Mouse (Mus musculus): Measurements from ENCODE around the gene Scg2.
A peak's percentile ranks its signal among the peaks of the same experiment; 100 is the strongest.

Gene Scg2

DNA sequence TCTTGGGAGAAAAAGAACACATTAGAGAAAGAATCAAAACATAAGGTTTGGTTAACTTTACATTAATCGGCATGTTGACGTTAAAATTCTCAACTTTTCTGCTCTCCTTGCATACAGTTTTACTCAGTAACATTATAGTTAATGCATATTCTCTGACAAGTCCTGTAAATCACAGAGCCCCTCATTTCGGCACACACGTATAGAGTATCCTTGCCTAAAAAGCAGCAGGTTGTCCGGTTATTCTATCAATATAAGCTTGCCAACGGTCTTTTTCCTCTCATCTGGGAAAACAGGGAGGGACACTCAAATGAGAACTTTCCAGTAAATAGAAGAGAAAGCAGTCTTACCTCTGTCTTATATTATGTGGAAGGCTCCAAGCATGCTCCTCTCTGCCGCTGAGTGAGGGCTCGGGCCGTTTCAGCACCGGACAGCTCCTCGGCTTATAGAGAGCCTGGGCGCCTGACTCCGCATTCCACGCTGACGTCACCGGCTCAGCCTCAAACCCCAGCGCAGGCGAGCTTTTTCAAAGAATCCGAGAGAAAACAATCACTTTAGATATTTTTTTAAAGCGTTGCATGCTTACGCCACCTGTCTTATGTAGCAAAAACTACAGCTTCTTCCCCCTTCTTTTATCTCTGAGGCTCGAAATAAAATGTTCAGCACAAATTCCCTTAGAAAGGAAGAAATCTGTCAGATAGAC is at the start of gene Scg2:
Gene Scg2 (minus strand): TSS at position 512 of the 700 bp plus-strand sequence.
- DNase-seq (ENCODE audit: low read depth, low spot score): peak; percentile 97

DNA sequence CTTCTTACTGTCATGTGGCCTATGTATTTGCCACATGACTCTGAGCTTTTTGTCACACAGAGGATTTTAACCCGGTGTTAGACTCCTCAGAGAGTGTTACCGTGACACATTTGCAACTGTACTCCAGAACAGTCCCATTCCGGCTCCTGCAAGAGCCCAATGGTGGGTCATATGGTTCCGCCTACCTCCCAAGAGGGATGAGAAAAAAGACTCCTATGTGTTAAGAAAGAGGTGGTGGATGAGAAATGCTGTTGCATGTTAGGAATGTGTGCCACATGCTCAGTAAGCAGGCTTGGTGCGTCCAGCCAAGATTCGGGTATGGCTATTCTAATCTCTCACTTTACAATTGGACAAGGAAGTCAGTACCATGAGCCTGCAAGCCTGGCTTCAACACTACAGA is 45.6 kb upstream of the Scg2 start:
- peak; percentile 80 for DNase-seq (ENCODE audit: low read depth, low spot score)

DNA sequence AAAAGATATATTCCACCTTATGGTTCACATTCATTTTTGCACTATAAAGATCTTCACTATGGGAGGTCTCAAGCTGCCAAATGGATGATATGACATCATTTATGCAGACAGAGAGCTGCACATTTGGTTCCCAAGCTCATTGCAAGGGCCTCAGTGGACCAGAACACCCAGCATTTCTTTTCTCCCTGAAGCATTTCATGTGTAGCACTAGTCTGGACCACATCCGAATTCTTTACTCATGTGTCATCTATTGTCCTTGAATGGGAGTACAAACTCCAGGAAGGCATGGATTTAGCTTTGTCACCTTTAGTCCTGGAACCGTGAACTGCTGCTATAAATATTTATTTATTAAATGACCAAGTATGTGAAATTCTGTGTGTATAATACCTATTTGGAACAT is 30.9 kb upstream of the Scg2 start:
- DNase-seq (ENCODE audit: low read depth, low spot score): no peak

DNA sequence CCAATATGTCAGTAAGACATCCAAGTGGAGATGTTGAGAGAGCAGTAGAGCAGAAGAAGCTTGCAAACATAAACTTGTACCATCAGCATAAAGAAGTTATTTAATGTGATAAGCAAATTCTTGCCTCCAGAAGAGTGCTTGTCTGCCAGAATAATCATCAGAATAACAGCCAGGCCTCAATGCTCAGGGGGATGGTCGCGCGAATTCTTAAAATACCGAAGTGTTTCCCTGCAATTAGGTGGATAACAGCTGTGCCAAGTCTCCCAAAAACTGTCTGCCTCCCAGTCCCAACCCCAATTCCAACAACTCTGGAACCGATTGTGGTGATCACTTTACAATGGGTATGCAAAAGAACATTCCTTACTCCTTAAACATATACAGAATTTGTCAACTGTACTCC is 30.0 kb upstream of the Scg2 start:
- no peak for DNase-seq (ENCODE audit: low read depth, low spot score)

DNA sequence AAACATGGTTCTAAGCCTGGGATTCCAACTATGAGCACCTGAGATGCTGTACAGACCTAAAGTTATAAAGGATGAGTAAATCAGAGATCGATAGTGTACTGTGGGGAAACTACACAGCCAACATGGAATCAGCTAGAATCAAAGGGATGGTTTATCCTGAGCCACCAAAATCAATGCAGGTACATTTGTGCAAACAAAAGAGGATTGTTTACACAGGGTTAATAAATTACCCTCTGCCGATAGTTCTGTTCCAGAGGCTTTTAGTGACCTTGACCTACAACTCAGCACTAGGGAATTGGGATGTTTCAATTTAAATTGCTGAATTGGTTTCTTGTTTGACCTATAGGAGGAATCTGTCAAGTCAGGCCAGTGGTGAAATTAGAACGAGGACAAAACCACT is 26.7 kb upstream of the Scg2 start:
- DNase-seq (ENCODE audit: low read depth, low spot score): no peak

DNA sequence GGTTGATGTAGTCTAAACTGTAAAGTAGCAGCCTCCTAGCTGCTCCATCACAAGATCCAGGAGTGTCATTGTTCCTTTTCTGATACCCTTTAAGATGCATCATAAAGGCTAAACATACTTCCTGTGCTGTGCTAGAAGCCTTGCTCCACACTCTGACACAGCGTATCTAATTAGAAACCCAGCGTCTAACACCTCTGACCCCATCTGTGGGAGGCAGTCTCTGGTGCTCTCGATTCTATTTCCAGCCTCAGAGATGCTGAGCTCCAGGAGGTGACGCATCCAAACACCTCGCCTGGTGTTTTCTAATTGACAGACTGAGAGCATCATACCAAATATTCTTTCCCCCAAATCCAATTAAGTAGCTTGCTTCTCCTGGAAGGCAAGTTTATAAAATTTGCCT is 18.6 kb upstream of the Scg2 start:
- peak; percentile 58 for DNase-seq (ENCODE audit: low read depth, low spot score)

DNA sequence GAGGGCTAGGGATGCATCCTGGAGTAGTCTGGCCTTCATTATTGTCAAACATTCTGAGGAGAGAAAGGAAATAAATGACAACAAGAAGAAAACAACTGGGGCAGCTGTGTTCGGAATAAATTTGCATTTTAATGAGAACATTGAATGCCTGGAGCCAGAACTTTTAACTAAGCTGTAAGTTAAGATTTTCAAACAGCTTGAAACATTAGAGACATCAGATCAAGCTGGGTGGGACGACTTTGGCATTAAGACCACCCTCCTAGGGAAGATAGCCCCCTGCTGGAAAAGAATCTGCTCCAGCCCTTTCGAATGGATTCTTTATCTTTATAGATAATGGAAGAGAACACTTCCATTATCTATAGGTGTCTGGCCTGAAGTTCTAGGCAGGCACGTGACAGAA is 14.2 kb upstream of the Scg2 start:
- DNase-seq (ENCODE audit: low read depth, low spot score): no peak

DNA sequence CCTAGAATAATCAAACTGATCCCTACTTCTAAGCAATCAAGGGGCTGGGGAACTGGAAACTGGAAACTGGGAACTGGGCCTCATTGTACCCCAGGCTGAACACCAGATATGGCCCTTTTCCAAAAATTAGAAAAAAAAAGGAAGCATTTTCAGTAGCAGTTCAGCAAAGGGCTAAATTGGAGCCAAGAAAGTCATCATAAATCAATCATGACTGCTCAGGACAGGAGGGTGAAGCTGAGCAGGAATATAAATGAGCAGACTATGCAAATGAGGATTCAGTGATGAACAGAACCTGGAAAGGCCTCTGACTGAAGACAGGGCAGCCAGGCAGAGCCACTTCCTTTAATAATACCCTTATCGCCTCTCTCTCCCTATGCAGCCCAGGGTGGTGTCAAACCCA is 12.4 kb upstream of the Scg2 start:
- DNase-seq (ENCODE audit: low read depth, low spot score): no peak

DNA sequence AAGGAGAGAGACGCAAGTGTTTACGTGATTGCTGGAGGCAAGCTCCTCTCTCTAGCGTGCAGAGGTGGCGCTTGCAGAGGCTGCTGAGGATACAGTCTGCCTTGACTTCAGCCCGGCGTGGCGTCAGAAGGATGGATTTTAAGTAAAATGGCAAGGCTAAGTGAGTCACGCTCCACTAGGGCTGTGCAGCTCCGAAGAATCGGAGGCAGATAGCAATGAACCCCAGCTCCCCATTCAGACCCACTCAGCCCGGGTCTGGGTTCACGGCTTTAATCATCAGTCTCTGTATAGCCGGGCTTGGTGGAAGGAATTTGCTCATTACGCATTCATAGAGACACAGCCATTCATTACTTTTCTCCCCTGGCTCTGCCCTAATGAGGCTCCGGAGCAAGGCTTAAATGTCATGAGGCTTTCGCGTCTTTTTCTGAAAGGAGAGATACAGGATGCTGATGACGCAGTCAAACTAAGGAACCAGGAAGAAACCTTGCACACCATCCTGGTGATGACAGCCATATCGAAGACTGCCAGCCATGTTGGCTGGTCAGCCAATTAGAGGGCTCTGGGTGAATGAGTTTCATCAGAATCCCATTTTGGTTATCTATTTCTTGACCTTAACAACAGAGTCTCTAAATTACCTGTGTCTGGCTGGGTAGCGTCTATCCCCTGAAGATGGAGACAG is 10.6 kb upstream of the Scg2 start:
- peak; percentile 83 for DNase-seq (ENCODE audit: low read depth, low spot score)

DNA sequence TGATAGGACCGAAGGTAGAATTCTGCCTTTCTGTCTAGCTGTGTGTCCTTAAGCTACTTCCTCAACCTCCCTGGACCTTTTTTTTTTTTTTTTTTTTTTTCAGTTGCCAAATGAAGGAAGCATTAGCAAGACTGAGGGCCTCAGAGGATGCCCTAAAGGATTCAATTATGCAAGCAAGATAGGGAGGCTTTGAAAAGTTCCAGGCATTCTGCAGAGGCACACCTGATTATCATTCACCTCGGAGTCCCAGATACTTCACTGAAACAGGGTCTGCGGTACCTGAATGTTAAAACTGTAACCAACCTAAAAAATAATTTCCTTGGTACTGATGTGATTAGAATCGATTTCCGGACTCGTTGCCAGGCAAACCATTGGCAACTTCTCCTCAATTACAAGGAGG is 10.0 kb upstream of the Scg2 start:
- DNase-seq (ENCODE audit: low read depth, low spot score): no peak

DNA sequence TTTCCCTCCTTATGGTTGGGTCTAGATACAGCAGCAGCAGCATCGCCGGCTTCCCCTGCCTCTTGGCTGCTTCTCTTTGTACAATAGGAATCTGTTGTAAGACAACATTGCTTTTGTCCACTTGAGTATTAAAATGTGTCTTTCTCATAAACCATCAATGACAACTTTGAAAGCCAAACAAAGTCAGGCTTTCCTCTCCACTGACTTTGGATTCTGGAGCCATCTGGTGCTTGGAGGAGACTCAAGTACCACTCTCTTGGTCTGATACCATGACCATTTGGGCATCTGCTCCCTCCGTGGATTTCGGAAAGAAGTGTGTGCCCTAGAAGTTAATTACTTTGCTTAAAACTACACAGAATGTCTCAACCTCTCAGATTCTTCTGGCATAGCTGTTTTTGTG is 5.7 kb upstream of the Scg2 start:
- DNase-seq (ENCODE audit: low read depth, low spot score): peak; percentile 26

DNA sequence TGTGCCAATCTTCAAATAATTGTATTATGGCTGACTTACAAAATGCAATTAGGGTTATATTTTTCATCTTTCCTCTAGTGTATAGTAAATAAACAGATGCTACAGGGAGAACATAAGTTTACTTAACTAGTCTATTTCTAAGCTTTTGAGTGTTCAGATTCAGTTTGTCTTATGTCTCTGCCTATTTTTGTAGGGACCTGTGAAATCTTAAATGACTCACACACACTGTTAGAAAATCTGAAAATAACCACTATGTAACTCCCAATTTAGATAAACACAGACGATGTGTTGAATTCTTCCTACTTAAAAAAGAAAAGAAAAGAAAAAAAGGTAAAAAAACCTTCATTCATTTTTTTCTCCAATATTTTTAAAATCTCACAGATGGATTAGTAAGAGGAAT is 2.2 kb downstream of the Scg2 start:
- peak; percentile 64 for DNase-seq (ENCODE audit: low read depth, low spot score)

DNA sequence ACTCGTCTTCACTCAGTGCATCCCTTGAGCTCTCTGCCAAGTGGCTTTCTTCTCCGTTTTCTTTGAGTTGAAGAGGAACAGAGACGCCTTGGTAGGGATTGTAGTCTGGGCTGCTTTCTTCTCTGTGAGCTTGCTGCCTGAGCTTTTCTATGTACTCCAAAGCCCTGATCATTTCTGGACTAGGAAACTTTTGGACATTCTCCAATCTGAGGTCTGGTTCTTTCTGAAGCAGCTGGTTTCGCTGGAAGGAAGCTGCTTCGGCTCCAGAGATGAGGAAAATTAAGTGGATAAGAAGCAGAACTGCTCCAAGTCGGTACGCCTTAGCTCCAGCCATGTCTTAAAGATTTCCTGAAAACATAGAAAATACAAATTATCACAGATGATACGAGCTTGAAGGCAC is 3.2 kb downstream of the Scg2 start:
- peak; percentile 69 for DNase-seq (ENCODE audit: low read depth, low spot score)

DNA sequence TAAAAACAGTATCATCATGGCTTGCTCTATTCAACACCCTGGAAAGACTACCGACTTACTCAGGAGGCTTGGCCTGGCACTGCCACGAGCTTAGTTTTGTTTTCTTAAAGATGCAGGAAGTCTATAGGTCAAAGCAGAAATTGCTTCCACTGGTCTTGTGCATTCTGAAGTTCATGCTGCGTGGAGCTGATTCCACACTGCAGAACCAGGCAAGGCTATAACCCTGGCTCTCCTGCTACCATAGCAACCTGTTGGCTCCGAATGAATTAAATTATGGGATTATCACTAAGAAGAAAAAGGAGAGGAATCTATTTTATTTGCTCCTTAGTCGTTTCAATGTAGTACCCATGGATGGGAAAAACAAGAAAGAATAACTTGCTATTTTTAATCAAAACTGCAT is 10.9 kb downstream of the Scg2 start:
- no peak for DNase-seq (ENCODE audit: low read depth, low spot score)

DNA sequence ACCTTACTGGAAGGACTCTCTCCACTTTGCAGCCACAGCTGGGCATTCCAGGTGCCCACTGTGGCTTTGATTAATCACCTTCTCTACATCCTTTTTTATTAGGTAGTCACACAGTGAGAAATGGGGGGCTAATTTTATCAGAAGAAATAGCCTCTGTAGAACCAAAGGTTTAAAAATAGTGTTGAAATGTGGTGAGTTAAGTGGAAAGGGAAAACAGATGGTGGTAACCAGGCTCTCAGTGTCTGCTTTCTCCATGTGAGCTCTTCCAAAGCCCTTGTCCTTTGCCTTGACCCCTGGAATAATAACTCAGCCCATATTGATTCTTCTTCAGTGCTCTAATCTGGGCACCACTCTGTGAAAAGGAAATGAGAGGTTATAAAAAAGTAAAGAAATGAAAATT is 24.4 kb downstream of the Scg2 start:
- no peak for DNase-seq (ENCODE audit: low read depth, low spot score)

DNA sequence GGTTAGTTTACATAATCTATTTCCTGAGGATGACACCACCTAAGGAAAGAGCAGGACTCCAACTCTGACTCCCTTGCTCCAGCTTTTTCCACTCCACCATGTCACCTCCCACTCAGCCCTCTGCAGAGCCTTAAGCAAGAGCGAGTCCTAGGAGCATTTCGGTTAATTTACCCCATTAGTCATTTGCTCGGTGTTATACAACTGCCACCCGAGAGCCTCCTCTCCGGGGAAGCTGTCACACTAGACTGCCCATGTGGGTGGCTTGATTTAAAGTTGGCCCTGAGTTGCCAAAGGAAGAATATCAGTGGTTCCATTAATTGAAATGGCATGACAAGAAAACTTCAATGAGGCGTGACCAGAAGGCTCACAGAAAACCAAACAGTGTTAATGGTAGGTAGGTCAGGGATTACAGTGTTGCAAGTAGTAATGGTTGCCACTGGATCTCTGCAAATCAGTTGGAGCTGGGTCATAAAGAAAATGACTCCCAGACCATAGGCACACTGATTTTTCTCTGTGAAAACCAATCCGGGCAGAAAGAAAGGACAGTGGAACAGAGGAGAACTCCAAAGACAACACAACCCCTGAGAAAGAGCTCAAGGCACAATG is 33.5 kb downstream of the Scg2 start:
- DNase-seq (ENCODE audit: low read depth, low spot score): peak; percentile 77

DNA sequence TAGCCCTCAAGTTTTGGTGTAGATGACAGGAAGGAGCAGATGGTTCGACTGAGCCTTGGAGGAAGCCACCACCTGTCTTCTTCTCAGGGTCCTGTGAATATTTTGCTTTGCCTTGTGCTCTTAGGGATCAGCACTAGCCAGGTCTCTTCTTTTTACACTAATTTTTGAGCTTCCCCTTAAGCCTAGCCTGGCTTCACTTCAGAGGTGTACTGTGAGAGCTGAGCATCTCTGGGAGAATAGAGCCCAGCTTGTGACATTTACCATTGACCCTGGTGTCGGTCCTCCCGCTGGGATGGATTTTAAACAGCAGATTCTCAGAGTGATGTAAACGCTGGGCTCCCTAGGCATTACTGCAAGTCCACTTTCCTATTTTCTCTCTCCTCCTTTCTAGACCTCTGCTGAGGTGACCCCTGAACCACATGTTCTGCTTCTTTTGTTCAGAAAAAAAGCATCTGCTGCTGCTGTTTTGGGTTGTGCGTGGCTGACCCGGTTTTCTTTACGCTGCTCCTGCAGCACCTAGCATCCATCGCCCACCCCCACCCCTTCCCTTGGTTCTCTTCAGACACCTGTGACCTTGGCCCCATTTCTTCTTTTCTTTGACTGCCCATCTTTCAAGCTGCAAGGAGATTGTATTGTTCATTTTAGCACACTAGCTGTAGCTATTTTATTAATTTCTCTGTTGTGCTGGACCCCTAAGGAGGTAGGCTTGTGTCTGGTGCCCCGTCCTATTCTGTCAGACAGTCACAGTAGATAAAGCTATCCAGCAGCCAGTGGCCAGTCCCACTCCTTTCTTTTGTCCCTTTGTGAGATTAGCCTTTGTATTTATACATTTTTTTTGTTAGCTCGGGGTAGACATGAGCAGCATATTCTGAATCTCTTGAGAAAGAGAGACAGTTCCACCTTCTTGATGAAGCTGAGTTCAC is 38.6 kb downstream of the Scg2 start:
- DNase-seq (ENCODE audit: low read depth, low spot score): peak; percentile 80

DNA sequence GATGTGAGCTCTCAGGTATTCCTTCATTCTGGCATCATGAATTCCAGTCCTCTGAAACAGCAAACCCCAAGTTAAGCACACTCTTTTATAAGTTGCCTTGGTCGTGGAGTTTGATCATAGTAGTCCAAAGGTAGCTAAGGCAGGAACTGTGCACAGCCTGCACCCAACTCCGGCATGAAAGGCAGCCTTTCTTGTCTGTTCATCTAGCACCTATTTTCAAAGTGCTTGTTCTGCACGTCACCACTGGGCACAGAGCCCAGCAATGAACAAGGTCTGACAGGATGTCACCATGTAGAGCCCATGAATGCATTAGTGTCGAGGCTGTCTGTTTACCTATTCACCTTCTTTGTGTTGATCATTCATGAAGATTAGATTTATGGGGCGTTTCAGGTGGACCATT is 39.6 kb downstream of the Scg2 start:
- peak; percentile 36 for DNase-seq (ENCODE audit: low read depth, low spot score)

Data from brain, adult 2 months (tissue).